In genomic region chr19:34345616-34346267, GRCm38 (mm10) we compare ENCODE assay signal across 8 mouse cellular contexts. TPM values are rescaled to one million over a fixed set of nuclear protein-coding genes. Genes with fewer than 3 reads are reported as not detected.
DNase-seq lines count a peak whose midpoint lies in the region; ATAC-seq lines count a peak whose summit lies in the region.

No protein-coding gene starts in this region.

- H3K36me3 ChIP-seq in embryonic facial prominence, embryonic 10.5 days (replicated peaks), result no peaks in the 10 kb centered on the region

- DNase-seq in layer of hippocampus, adult 11-12 months (ENCODE audit: low spot score), result peak; percentile 21
- DNase-seq in layer of hippocampus, postnatal 25 days (ENCODE audit: extremely low spot score in 1 of 2, low spot score in 1 of 2), result no peak
- peak; percentile 7 for DNase-seq in cerebellum, adult 11-12 months
- peak; percentile 42 for DNase-seq in embryonic facial prominence, embryonic 10.5 days (ENCODE audit: low spot score)
- peak; percentile 35 to 38 for DNase-seq in layer of hippocampus, adult 18-20 months (ENCODE audit: low spot score in 2 of 2)
- no peak for DNase-seq in thymus, postnatal 0 days (ENCODE audit: low spot score)
- DNase-seq in frontal cortex, postnatal 14 days (ENCODE audit: low spot score in 2 of 2), result no peak

- H3K27ac ChIP-seq in embryonic facial prominence, embryonic 10.5 days (replicated peaks), result peak overlapping the region; percentile 51; the same call in 1 of the 2 replicates

- WGBS in embryonic facial prominence, embryonic 10.5 days, result 44% methylated on average over 8 of the region's 8 CpGs

- no peaks in the 10 kb centered on the region for H3K9me3 ChIP-seq in embryonic facial prominence, embryonic 10.5 days

- no peak for ATAC-seq in inflammation-experienced regulatory T-cells, adult 6 months

- H3K4me3 ChIP-seq in embryonic facial prominence, embryonic 10.5 days, result no peak overlapping the region

- H3K27me3 ChIP-seq in embryonic facial prominence, embryonic 10.5 days (replicated peaks; ENCODE audit: low read depth, poor library complexity, severe bottlenecking), result no peaks in the 10 kb centered on the region

- peaks cover 17% of the 10 kb centered on the region for H3K4me1 ChIP-seq in embryonic facial prominence, embryonic 10.5 days

RNA-seq across cellular contexts. Expression of gene Fas, which starts 55.3 kb away (rescaled TPM):
- total RNA-seq in layer of hippocampus, postnatal 25 days (2021), result 1 to 10 TPM in 1 of 2 experiments, under 1 TPM in 1; 0.61 to 2.0 TPM
- 0.57 and 0.82 TPM in 2 replicates for polyA plus RNA-seq in embryonic facial prominence, embryonic 10.5 days (2016; fragmentation: Nextera tagmentation; extraction: Ambion mirVana)
- 1 to 10 TPM; 1.4 to 3.1 TPM for total RNA-seq in layer of hippocampus, adult 18-20 months (2021)
- polyA plus RNA-seq in inflammation-experienced regulatory T-cells, adult 6 months (2017; shearing (Covaris generic)), result 100 to 1,000 TPM; 124 to 144 (median 139) TPM
- 91.5 and 112 TPM in 2 replicates for polyA plus RNA-seq in thymus, postnatal 0 days (2015; fragmentation: Nextera tagmentation; extraction: Ambion mirVana)

Comparison
In these comparisons a context has a peak if more than half of its experiments do, and no peak if none do; other contexts are left out.
1. DNase-seq: peak in layer of hippocampus, adult 11-12 months (single experiment), cerebellum, adult 11-12 months (single experiment), embryonic facial prominence, embryonic 10.5 days (single experiment) and layer of hippocampus, adult 18-20 months (2 of 2); none in layer of hippocampus, postnatal 25 days (0 of 2), thymus, postnatal 0 days (single experiment) and frontal cortex, postnatal 14 days (0 of 2).
2. RNA of gene Fas, which starts 55.3 kb away (polyA plus RNA-seq): 124 to 144 TPM in inflammation-experienced regulatory T-cells, adult 6 months and 91.5 to 112 TPM in thymus, postnatal 0 days; 0.57 to 0.82 TPM in embryonic facial prominence, embryonic 10.5 days; every median in the first group is over 10 times any median in the second.